Mouse (Mus musculus) liver, embryonic 11.5 days (tissue): ENCODE results near the gene Ntmt1. TPM values are rescaled to one million over a fixed set of nuclear protein-coding genes. Genes with fewer than 3 reads are reported as not detected.

Experiments
- ATAC-seq: fragments of 200-750 bp; cut with Nextera tagmentation; replicated peaks from 2 replicates; pipeline ENCODE4 v1.8.0; 2017; ENCODE audit warnings: moderate number of reproducible peaks, mild to moderate bottlenecking, moderate TSS enrichment, moderate library complexity; ENCODE audit not compliant: low FRiP score
- DNase-seq: peaks from one replicate; pipeline ENCODE4 v3.0.0-alpha.2; 2017; ENCODE audit warnings: low spot score
- H3K27ac ChIP-seq: fragments of 300-500 bp; sonication (generic); 2 replicates; pipeline ENCODE4 v1.5.1; 2014; ENCODE audit warnings: mild to moderate bottlenecking, low read depth, low read length, control low read depth
- H3K27me3 ChIP-seq: fragments of 300-500 bp; sonication (generic); replicated peaks from 2 replicates; pipeline ENCODE4 v1.6.1; 2014; ENCODE audit warnings: low read length, mixed read lengths; ENCODE audit not compliant: control insufficient read depth, insufficient read depth
- H3K36me3 ChIP-seq: fragments of 300-500 bp; sonication (generic); 2 replicates; pipeline ENCODE4 v1.6.1; 2014; ENCODE audit warnings: mild to moderate bottlenecking, low read length, moderate library complexity, mixed read lengths; ENCODE audit not compliant: control insufficient read depth, insufficient read depth
- H3K4me1 ChIP-seq: fragments of 300-500 bp; sonication (generic); replicated peaks from 2 replicates; pipeline ENCODE4 v1.6.1; 2014; ENCODE audit warnings: low read length, mixed read lengths; ENCODE audit not compliant: control insufficient read depth, insufficient read depth
- H3K4me2 ChIP-seq: fragments of 300-500 bp; sonication (generic); 2 replicates; pipeline ENCODE4 v1.6.1; 2014; ENCODE audit warnings: mild to moderate bottlenecking, control low read depth, moderate library complexity
- H3K4me3 ChIP-seq: fragments of 300-500 bp; sonication (generic); 2 replicates; pipeline ENCODE4 v1.5.1; 2014; ENCODE audit warnings: low read depth, low read length, control low read depth
- H3K9ac ChIP-seq: fragments of 300-500 bp; sonication (generic); 2 replicates; pipeline ENCODE4 v1.6.1; 2014; ENCODE audit warnings: low read depth, low read length, control low read depth
- H3K9me3 ChIP-seq: fragments of 300-500 bp; sonication (generic); 2 replicates; pipeline ENCODE4 v1.6.1; 2016; ENCODE audit warnings: low read length, inconsistent platforms, mixed read lengths; ENCODE audit not compliant: control insufficient read depth
- WGBS: fragments of 180-500 bp; shearing (Covaris S2); extraction: QIAGEN DNeasy Blood & Tissue Kit; methylation state at CpG from one replicate; pipeline ENCODE4 v1.1.7; 2014; 5-methylcytosine and 5-hydroxymethylcytosine counted together
- polyA plus RNA-seq: library from polyadenylated mRNA; unstranded; fragments of >200 nt; fragmentation: Nextera tagmentation; extraction: Ambion mirVana; gene quantifications from 2 replicates; pipeline ENCODE4 v1.2.1, GENCODE M21; 2014

The Ntmt1 gene
- polyA plus RNA-seq: 75.9 and 85.2 TPM in 2 replicates

GRCm38 (mm10) chr2:30807648-30808295 lies at the start of gene Ntmt1:
Gene Ntmt1, plus strand, starts transcription at chr2:30807826.
- Histone ChIP-seq H3K4me3 (peak within 1 kb of the TSS; percentile 78), H3K27ac (peak within 1 kb of the TSS; percentile 63), H3K9me3 (no peaks in the 10 kb centered on the region), H3K27me3 (peaks cover 9% of the 10 kb centered on the region; the same call in 1 of the 2 replicates), H3K4me1 (peaks cover 14% of the 10 kb centered on the region), H3K36me3 (peaks cover 15% of the 10 kb centered on the region; the same call in 1 of the 2 replicates), H3K4me2 (peak within 1 kb of the TSS; percentile 69), H3K9ac (peak within 1 kb of the TSS; percentile 88)
- WGBS: under 1% methylated on average over 44 of the region's 44 CpGs
- ATAC-seq: peak; percentile 99
- peak; percentile 100 for DNase-seq

GRCm38 (mm10) chr2:30758341-30759087 lies 49.1 kb upstream of the Ntmt1 start:
- WGBS: 14% methylated on average over 17 of the region's 17 CpGs
- peak overlapping the region; percentile 41; the same call in 1 of the 2 replicates for H3K4me2 ChIP-seq
- ATAC-seq: peak; percentile 77
- H3K9ac ChIP-seq: peak overlapping the region; percentile 23; the same call in 1 of the 2 replicates
- H3K27me3 ChIP-seq: no peaks in the 10 kb centered on the region
- H3K4me3 ChIP-seq: no peak overlapping the region
- H3K36me3 ChIP-seq: no peaks in the 10 kb centered on the region
- H3K4me1 ChIP-seq: peaks cover 23% of the 10 kb centered on the region
- H3K27ac ChIP-seq: peak overlapping the region; percentile 88
- H3K9me3 ChIP-seq: no peaks in the 10 kb centered on the region; the same call in 1 of the 2 replicates
- DNase-seq: peak; percentile 82

GRCm38 (mm10) chr2:30759088-30759374 lies 48.6 kb upstream of the Ntmt1 start:
- H3K4me3 ChIP-seq: no peak overlapping the region
- ATAC-seq (no peak), DNase-seq (no peak)
- peak overlapping the region; percentile 88 for H3K27ac ChIP-seq
- no peak overlapping the region for H3K9ac ChIP-seq
- H3K4me2 ChIP-seq: no peak overlapping the region
- WGBS: 50% methylated on average over 4 of the region's 4 CpGs
- H3K27me3 ChIP-seq: no peaks in the 10 kb centered on the region
- H3K36me3 ChIP-seq: no peaks in the 10 kb centered on the region
- peaks cover 22% of the 10 kb centered on the region for H3K4me1 ChIP-seq
- no peaks in the 10 kb centered on the region; the same call in 1 of the 2 replicates for H3K9me3 ChIP-seq

GRCm38 (mm10) chr2:30759442-30759841 lies 48.2 kb upstream of the Ntmt1 start:
- Histone ChIP-seq H3K27me3 (no peaks in the 10 kb centered on the region), H3K4me2 (no peak overlapping the region), H3K4me3 (no peak overlapping the region), H3K9ac (no peak overlapping the region), H3K9me3 (no peaks in the 10 kb centered on the region; the same call in 1 of the 2 replicates), H3K4me1 (peaks cover 22% of the 10 kb centered on the region), H3K36me3 (no peaks in the 10 kb centered on the region), H3K27ac (peak overlapping the region; percentile 88)
- WGBS: 77% methylated on average over 4 of the region's 4 CpGs
- DNase-seq (no peak), ATAC-seq (no peak)

DNA sequence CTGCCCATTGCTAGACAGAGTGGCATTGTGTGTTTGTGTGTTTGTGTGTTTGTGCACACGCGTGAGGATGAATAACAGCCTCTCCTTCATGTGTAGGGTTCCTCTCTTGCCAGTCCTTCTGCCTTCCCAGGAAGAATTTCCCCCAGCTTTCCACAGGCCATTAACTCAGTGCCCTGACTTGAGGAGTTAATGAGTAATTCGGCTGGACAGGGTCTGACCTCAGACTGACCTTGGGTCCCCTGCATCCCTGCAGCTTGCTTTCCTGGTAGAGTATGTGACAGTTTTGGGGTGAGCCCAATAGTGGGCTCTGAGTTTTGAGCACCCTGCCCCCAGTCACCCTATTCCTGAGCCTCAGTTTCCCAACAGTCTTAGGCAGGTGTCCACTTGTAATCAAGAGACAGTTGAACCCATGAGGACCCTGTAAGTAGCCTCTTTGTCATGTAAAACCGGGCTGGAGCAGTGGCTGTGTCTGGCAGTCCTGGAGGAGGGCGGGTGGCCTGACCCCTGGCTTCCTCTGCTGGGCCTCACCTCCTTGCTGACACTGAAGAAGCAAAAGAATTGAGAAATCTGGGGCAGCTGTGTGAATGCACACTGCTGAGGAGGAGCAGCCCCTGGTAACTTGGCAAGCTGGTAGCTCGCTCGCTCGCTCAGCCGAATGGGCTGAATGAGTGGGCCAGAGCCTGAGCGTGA lies 47.6 kb upstream of the Ntmt1 start:
- peak overlapping the region; percentile 88 for H3K27ac ChIP-seq
- no peaks in the 10 kb centered on the region for H3K36me3 ChIP-seq
- H3K4me3 ChIP-seq: 0 out of 2 replicates have a peak overlapping the region, but pooled peaks have one; percentile 5
- H3K9ac ChIP-seq: no peak overlapping the region
- no peaks in the 10 kb centered on the region for H3K27me3 ChIP-seq
- no peak for DNase-seq
- H3K4me2 ChIP-seq: peak overlapping the region; percentile 27
- peaks cover 2% of the 10 kb centered on the region; the same call in 1 of the 2 replicates for H3K9me3 ChIP-seq
- peaks cover 22% of the 10 kb centered on the region for H3K4me1 ChIP-seq
- no peak for ATAC-seq
- WGBS: 65% methylated on average over 10 of the region's 10 CpGs

DNA sequence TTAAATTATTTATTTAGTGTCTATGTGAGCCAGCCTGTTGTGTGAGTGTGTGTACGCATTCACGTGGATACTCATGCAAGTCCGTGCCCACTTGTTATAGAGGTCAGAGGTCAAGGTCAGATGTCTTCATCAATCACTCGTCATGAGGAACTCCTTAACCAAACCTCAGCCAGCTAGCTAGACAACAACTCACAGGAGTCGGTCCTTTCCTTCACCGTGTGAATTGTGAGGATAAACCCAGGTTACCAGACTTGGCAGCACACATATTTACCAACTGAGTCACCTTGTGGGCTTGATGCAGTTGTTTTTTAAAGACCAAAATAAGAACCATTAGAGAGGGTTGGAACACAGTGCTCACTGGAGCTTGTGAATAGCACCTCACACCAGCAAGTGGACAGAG lies 46.9 kb upstream of the Ntmt1 start:
- Histone ChIP-seq H3K9ac (no peak overlapping the region), H3K36me3 (no peaks in the 10 kb centered on the region), H3K9me3 (peaks cover 2% of the 10 kb centered on the region; the same call in 1 of the 2 replicates), H3K4me1 (peaks cover 22% of the 10 kb centered on the region), H3K27me3 (no peaks in the 10 kb centered on the region), H3K27ac (peak overlapping the region; percentile 71; the same call in 1 of the 2 replicates), H3K4me2 (peak overlapping the region; percentile 27), H3K4me3 (no peak overlapping the region)
- DNase-seq: no peak
- WGBS: 48% methylated on average over 6 of the region's 6 CpGs
- ATAC-seq: no peak

- ATAC-seq (no peak), DNase-seq (no peak)
- Histone ChIP-seq H3K4me2 (no peak overlapping the region), H3K4me3 (no peak overlapping the region), H3K27me3 (no peaks in the 10 kb centered on the region), H3K4me1 (peaks cover 10% of the 10 kb centered on the region), H3K9me3 (0 out of 2 replicates have a peak, but pooled peaks cover 2% of the 10 kb centered on the region), H3K36me3 (no peaks in the 10 kb centered on the region), H3K9ac (no peak overlapping the region), H3K27ac (no peak overlapping the region)
- WGBS: 85% methylated on average over 5 of the region's 5 CpGs
Measured at GRCm38 (mm10) chr2:30766446-30766845, 41.2 kb upstream of the Ntmt1 start.

DNA sequence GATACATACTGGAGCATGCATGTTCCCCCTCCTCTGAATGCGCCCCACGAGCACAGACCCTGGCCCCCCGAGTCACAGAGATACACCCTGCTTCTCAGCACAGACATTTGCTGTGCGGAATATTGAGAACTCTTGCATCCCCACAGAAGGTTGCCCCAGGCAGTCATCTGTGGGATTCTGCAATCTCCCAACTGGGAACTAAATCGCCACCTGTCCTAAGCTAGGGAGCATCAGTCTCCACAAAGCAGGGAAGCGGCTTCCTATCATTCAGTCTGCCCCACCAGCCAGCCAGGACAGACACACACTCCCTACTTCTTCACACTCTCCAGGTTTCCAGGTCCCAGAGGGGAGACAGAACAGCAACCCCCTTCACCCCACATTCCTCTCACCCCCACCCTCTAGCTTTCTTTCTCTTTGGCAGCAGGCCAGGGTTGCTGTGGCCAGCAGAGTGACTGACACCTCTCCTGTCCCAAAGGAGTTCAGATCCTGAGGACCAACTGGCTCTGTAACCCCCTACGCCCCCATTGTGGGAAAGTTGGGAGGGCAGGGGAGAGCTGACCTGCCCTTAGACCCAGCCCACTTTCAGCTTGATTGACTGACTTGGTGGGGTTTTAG lies 39.9 kb upstream of the Ntmt1 start:
- Histone ChIP-seq H3K4me2 (no peak overlapping the region), H3K27ac (no peak overlapping the region), H3K9ac (no peak overlapping the region), H3K9me3 (0 out of 2 replicates have a peak, but pooled peaks cover 2% of the 10 kb centered on the region), H3K36me3 (no peaks in the 10 kb centered on the region), H3K27me3 (no peaks in the 10 kb centered on the region), H3K4me1 (peaks cover 19% of the 10 kb centered on the region), H3K4me3 (no peak overlapping the region)
- ATAC-seq (no peak), DNase-seq (no peak)
- WGBS: 77% methylated on average over 7 of the region's 7 CpGs
